Mouse (Mus musculus) gastrocnemius, postnatal 14 days (tissue): ENCODE measurements at regions not wholly inside any gene's neighbourhood (a gene's known extent, or its start where the extent isn't known, plus 50 kb on each side); places are given as distances from the start of the nearest gene placed in this dataset.
"Not testable (repeated sequence)": the region's sequence is repeated elsewhere in the genome, so short reads cannot be mapped to it uniquely, and the experiment has no call there.

Experiments used
- DNase-seq: peaks from one replicate; pipeline ENCODE4 v3.0.0; 2021; ENCODE audit warnings: mixed read lengths
- intact Hi-C: fragments of 180-260 bp; cut with DNase I; formaldehyde crosslinking; loops from one replicate; pipeline ENCODE4 v1.15.1; 2025; ENCODE audit warnings: low total_unique reads

DNA sequence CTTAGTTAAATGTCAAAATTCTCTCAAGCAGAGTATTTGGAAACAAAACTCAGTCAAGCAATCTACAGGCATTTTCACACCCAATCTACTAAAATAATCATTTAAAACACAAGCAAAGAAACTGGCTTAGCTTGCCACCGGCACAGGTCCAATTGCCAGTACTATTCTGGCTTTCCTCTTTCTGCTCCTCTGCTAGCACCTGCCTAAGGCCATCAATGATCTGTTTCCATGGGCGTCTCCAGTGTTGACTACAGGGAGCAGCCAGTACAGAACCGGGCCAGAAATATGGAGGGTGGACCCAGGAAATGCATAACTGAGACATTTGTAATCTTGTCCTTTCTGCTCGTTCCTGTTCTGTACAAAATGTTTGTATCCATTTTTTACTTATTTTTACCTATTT, 96.4 kb upstream of the C6 start:
- peak; percentile 14 for DNase-seq
- intact Hi-C loops: no loop called here

GRCm38 (mm10) chr15:4641666-4642065, 85.3 kb upstream of the C6 start:
- intact Hi-C loops: no loop called here
- DNase-seq: no peak

DNA sequence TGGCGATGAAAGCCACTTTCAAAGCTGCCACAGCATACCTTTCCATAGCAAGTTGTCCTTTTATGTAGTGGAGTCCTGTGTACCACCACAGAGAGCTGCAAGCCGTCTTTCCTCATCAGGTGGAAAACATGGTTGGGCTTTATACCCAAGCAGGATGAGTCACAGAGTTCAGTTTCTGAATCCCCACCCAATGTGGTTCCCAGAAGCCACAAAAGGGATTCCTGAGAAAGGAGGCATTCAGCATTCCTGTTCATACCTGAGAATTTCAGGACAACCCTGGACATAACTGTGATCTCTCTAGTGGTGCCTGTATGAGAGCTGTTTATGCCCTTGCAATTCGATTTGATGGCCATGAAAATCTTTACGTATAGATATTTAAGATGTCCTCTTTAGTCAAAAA, 84.1 kb upstream of the C6 start:
- no peak for DNase-seq
- intact Hi-C loops: no loop called here

DNA sequence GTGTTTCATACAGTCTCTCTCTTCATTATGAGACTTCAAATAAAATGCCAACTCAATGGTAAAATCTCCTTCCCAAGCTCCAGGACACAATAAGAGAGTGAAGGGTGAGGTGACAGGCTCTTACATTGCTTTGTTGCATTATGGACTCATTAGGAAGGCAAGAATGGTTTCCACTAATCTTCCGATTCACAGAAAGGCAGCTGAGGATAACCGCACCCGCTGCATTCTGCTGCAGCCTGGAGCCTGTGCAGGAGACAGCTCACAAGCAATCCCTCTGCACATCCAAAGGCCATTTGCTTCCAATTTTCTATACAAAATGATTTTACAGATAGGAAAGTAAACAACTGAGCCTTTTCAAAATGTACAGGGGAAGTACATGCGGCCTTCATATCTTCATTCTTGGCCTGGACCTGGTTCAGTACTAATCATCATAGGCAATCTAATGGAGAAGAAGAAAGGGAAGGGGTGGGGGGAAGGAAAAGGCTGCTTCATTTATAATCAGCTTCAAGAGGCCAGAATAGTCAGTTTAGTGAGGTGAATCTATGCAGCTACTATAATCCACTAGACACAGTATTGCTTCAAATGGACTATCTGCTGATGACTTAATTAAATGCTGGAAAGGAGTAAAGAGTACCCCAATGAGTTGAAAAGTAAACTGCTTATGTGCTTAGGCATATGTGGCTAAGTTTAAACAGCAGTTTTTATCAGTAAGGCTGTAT, 82.9 kb upstream of the C6 start:
- no peak for DNase-seq
- intact Hi-C loops: no loop called here

- intact Hi-C loops: no loop called here
- DNase-seq: no peak
These were observed 78.3 kb upstream of the C6 start for GRCm38 (mm10) chr15:4648626-4649025.

GRCm38 (mm10) chr15:4653706-4654105, 73.3 kb upstream of the C6 start:
- DNase-seq: no peak
- intact Hi-C loops: no loop called here

DNA sequence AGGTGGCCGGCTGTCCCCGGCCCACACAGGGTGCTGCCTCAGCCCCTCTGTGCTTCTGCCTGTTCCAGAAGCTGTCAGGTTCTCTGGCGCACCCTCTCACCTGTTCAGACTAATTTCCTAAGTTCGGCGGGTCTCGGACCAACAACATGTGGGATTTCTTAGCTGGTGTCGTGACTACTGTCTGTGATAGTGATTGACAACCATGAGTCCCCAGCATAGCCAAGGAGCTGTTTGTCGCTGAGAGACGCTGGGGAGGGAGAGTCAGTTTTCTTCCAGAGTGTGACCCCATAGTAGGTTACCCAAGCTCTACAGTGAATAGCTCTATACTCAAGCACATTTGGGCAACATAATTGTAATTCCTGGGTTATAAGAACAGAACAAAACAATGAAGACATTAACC, 54.1 kb upstream of the C6 start:
- DNase-seq, intact Hi-C loops: not testable (repeated sequence)
